Mouse (Mus musculus) C2C12 (cell line): Measurements from ENCODE around the gene Pgm5.

Source experiments
- CEBPB ChIP-seq: IDR thresholded peaks from one replicate; pipeline ENCODE4 v1.6.1; 2011; ENCODE audit warnings: low read depth, mild to moderate bottlenecking, control low read depth, moderate library complexity
- CTCF ChIP-seq: IDR thresholded peaks from one replicate; pipeline ENCODE4 v1.5.1; 2011; ENCODE audit not compliant: control insufficient read depth, insufficient read depth, insufficient read length
- MYOD1 ChIP-seq: IDR thresholded peaks from one replicate; pipeline ENCODE4 v1.6.1; 2011; ENCODE audit warnings: low read depth; ENCODE audit not compliant: control insufficient read depth, insufficient read length
- MYOG ChIP-seq: IDR thresholded peaks from one replicate; pipeline ENCODE4 v1.6.1; 2011; ENCODE audit not compliant: control insufficient read depth, insufficient read length; ENCODE audit errors: extremely low read depth
- USF1 ChIP-seq: IDR thresholded peaks from one replicate; pipeline ENCODE4 v1.6.1; 2011; ENCODE audit warnings: low read depth, mild to moderate bottlenecking, control low read depth, moderate library complexity

DNA sequence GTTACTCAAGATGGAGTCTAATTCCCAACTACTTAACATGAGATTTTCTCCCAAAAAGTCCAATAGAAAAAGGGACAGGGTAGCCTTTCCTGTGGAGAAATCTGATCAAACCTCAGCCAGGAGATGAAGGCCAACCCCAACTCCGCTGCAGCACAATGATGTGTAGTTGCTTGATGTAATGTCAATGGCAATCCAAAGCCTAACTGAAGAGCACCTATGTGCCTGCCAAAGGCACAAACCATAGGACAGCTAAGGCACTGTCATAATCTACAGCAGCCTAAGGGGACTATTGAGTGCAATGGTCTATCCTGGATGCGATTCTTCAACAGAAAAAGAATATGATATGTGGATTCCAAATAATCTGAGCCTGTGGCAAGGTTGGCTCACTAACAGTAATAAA lies 41.2 kb upstream of the Pgm5 start:
- TF ChIP-seq CTCF (no peak), CEBPB (no peak), USF1 (no peak), MYOD1 (no peak), MYOG (no peak)
